In genomic region chr7:45508561-45508960, GRCm38 (mm10) we compare ENCODE assay signal across 10 mouse cellular contexts. TPM values are rescaled to one million over a fixed set of nuclear protein-coding genes. Genes with fewer than 3 reads are reported as not detected.
DNase-seq lines count a peak whose midpoint lies in the region; ATAC-seq lines count a peak whose summit lies in the region.
"Had no signal": no experiment of that assay in that cellular context is flagged by ENCODE, and none has a peak within 500 bp of the region (broad histone marks: within the 10 kb centered on the region; RNA-seq: fewer than 3 reads in every experiment).

No protein-coding gene starts in this region.

- no peak for DNase-seq in heart, adult 8-10 months (ENCODE audit: low spot score)
- peak; percentile 73 for DNase-seq in NIH3T3 (ENCODE audit: low read depth)
- no peak for DNase-seq in urinary bladder, adult 2 months (ENCODE audit: low spot score)
- DNase-seq in frontal cortex, postnatal 25 days (ENCODE audit: low spot score in 2 of 2) = no peak
- no peak for DNase-seq in urinary bladder, postnatal 36 days (ENCODE audit: low spot score in 2 of 2)
- DNase-seq: cerebellum, adult 9-10 months had no signal

- no peaks in the 10 kb centered on the region for H3K9me3 ChIP-seq in heart, embryonic 16.5 days (replicated peaks; ENCODE audit: control insufficient read depth, low read length)
- no peaks in the 10 kb centered on the region for H3K9me3 ChIP-seq in hindbrain, embryonic 15.5 days
- no peaks in the 10 kb centered on the region for H3K9me3 ChIP-seq in megakaryocyte, embryonic 14.5 days

- no peak for ATAC-seq in heart, embryonic 16.5 days (replicated peaks; ENCODE audit: extremely low read depth, insufficient read depth, low FRiP score)
- ATAC-seq in hindbrain, embryonic 15.5 days (ENCODE audit: low FRiP score, low read depth) = no peak

- H3K9ac ChIP-seq in heart, embryonic 16.5 days (ENCODE audit: low read length) = no peak overlapping the region
- peak overlapping the region; percentile 71; the same call in 1 of the 2 replicates for H3K9ac ChIP-seq in hindbrain, embryonic 15.5 days

- peak overlapping the region; percentile 83; the same call in 1 of the 2 replicates for H3K4me2 ChIP-seq in heart, embryonic 16.5 days (ENCODE audit: low read depth, low read length)
- peak overlapping the region; percentile 86 for H3K4me2 ChIP-seq in hindbrain, embryonic 15.5 days

- H3K27me3 ChIP-seq in heart, embryonic 16.5 days (ENCODE audit: control insufficient read depth, insufficient read depth, low read length) = no peaks in the 10 kb centered on the region
- H3K27me3 ChIP-seq in hindbrain, embryonic 15.5 days = no peaks in the 10 kb centered on the region
- H3K27me3 ChIP-seq in megakaryocyte, embryonic 14.5 days (replicated peaks) = no peaks in the 10 kb centered on the region

- H3K4me1 ChIP-seq in heart, embryonic 16.5 days (ENCODE audit: control insufficient read depth, insufficient read depth, low read length) = peaks cover 12% of the 10 kb centered on the region
- H3K4me1 ChIP-seq in hindbrain, embryonic 15.5 days (replicated peaks) = peaks cover 16% of the 10 kb centered on the region
- H3K4me1 ChIP-seq in megakaryocyte, embryonic 14.5 days = peaks cover 57% of the 10 kb centered on the region

- H3K4me3 ChIP-seq in heart, embryonic 16.5 days (ENCODE audit: low read length) = peak overlapping the region; percentile 4; the same call in 1 of the 2 replicates
- H3K4me3 ChIP-seq in hindbrain, embryonic 15.5 days = no peak overlapping the region
- peak overlapping the region; percentile 97 for H3K4me3 ChIP-seq in megakaryocyte, embryonic 14.5 days (replicated peaks)

- WGBS in heart, embryonic 16.5 days = 84% methylated on average over 6 of the region's 6 CpGs
- 85% methylated on average over 6 of the region's 6 CpGs for WGBS in hindbrain, embryonic 15.5 days

- no peak overlapping the region for H3K27ac ChIP-seq in heart, embryonic 16.5 days (ENCODE audit: low read length)
- H3K27ac ChIP-seq in hindbrain, embryonic 15.5 days (replicated peaks) = no peak overlapping the region

- H3K36me3 ChIP-seq in heart, embryonic 16.5 days (ENCODE audit: control insufficient read depth, insufficient read depth) = no peaks in the 10 kb centered on the region
- peaks cover 12% of the 10 kb centered on the region; the same call in 1 of the 2 replicates for H3K36me3 ChIP-seq in hindbrain, embryonic 15.5 days
- peaks cover 47% of the 10 kb centered on the region for H3K36me3 ChIP-seq in megakaryocyte, embryonic 14.5 days (replicated peaks; ENCODE audit: low read length)

RNA-seq across cellular contexts. Expression of gene Nucb1, which starts 1.6 kb away (rescaled TPM):
- 156 and 160 TPM in 2 replicates for polyA plus RNA-seq in heart, embryonic 16.5 days (2015; fragmentation: Nextera tagmentation; extraction: Ambion mirVana)
- total RNA-seq in heart, adult 8-10 months (2022) = 100 to 1,000 TPM; 130 to 149 (median 139) TPM
- 137 TPM in 2 replicates for polyA plus RNA-seq in hindbrain, embryonic 15.5 days (2015; fragmentation: Nextera tagmentation; extraction: Ambion mirVana)
- 504 and 892 TPM in 2 replicates for polyA plus RNA-seq in megakaryocyte, embryonic 14.5 days (2012; ENCODE audit: insufficient read depth, low replicate concordance)
- polyA plus RNA-seq in urinary bladder, adult 2 months (2012; rRNA removed) = 225 and 264 TPM in 2 replicates

RNA-seq across cellular contexts. Expression of gene Ppp1r15a, which starts 17.5 kb away (rescaled TPM):
- 25.0 and 27.1 TPM in 2 replicates for polyA plus RNA-seq in heart, embryonic 16.5 days (2015; fragmentation: Nextera tagmentation; extraction: Ambion mirVana)
- total RNA-seq in heart, adult 8-10 months (2022) = 10 to 100 TPM; 21.9 to 31.6 (median 28.0) TPM
- polyA plus RNA-seq in hindbrain, embryonic 15.5 days (2015; fragmentation: Nextera tagmentation; extraction: Ambion mirVana) = 13.8 and 14.4 TPM in 2 replicates
- polyA plus RNA-seq in megakaryocyte, embryonic 14.5 days (2012; ENCODE audit: insufficient read depth, low replicate concordance) = 361 and 818 TPM in 2 replicates
- 27.8 and 30.5 TPM in 2 replicates for polyA plus RNA-seq in urinary bladder, adult 2 months (2012; rRNA removed)

RNA-seq across cellular contexts. Expression of gene Plekha4, which starts 17.6 kb away (rescaled TPM):
- 1.3 and 1.8 TPM in 2 replicates for polyA plus RNA-seq in heart, embryonic 16.5 days (2015; fragmentation: Nextera tagmentation; extraction: Ambion mirVana)
- total RNA-seq in heart, adult 8-10 months (2022) = 1 to 10 TPM; 2.6 to 4.2 (median 3.0) TPM
- polyA plus RNA-seq in hindbrain, embryonic 15.5 days (2015; fragmentation: Nextera tagmentation; extraction: Ambion mirVana) = 2.5 and 3.3 TPM in 2 replicates
- polyA plus RNA-seq in megakaryocyte, embryonic 14.5 days (2012; ENCODE audit: insufficient read depth, low replicate concordance) = 2.9 and 16.4 TPM in 2 replicates
- 11.7 and 14.3 TPM in 2 replicates for polyA plus RNA-seq in urinary bladder, adult 2 months (2012; rRNA removed)

RNA-seq across cellular contexts. Expression of gene Dhdh, which starts 20.0 kb away (rescaled TPM):
- 3.4 TPM in 2 replicates for polyA plus RNA-seq in heart, embryonic 16.5 days (2015; fragmentation: Nextera tagmentation; extraction: Ambion mirVana)
- total RNA-seq in heart, adult 8-10 months (2022) = 10 to 100 TPM; 10.2 to 12.8 (median 11.5) TPM
- 4.5 and 4.6 TPM in 2 replicates for polyA plus RNA-seq in hindbrain, embryonic 15.5 days (2015; fragmentation: Nextera tagmentation; extraction: Ambion mirVana)
- 0.23 and 0.70 TPM in 2 replicates for polyA plus RNA-seq in megakaryocyte, embryonic 14.5 days (2012; ENCODE audit: insufficient read depth, low replicate concordance)
- 5.7 and 7.7 TPM in 2 replicates for polyA plus RNA-seq in urinary bladder, adult 2 months (2012; rRNA removed)

RNA-seq across cellular contexts. Expression of gene Gm45808, which starts 21.9 kb away (rescaled TPM):
- polyA plus RNA-seq in heart, embryonic 16.5 days (2015; fragmentation: Nextera tagmentation; extraction: Ambion mirVana) = not detected in 2 replicates
- total RNA-seq in heart, adult 8-10 months (2022) = 1 to 10 TPM; 3.8 to 8.5 (median 7.6) TPM
- not detected in 2 replicates for polyA plus RNA-seq in hindbrain, embryonic 15.5 days (2015; fragmentation: Nextera tagmentation; extraction: Ambion mirVana)
- polyA plus RNA-seq in megakaryocyte, embryonic 14.5 days (2012; ENCODE audit: insufficient read depth, low replicate concordance) = not detected in 2 replicates
- 0.29 and 0.31 TPM in 2 replicates for polyA plus RNA-seq in urinary bladder, adult 2 months (2012; rRNA removed)
- total RNA-seq: hematopoietic stem cell, adult 5-6 weeks had no signal

Comparison
In these comparisons a context has a peak if more than half of its experiments do, and no peak if none do; other contexts are left out.
1. RNA of gene Ppp1r15a, which starts 17.5 kb away (polyA plus RNA-seq): 361 to 818 TPM in megakaryocyte, embryonic 14.5 days; 27.8 to 30.5 TPM in urinary bladder, adult 2 months, 25.0 to 27.1 TPM in heart, embryonic 16.5 days and 13.8 to 14.4 TPM in hindbrain, embryonic 15.5 days; every median in the first group is over 10 times any median in the second.